Mouse (Mus musculus) megakaryocyte, embryonic 14.5 days (primary cell): ENCODE data around the gene Usp1. TPM values are rescaled to one million over a fixed set of nuclear protein-coding genes. Genes with fewer than 3 reads are reported as not detected.
A peak's percentile ranks its signal among the peaks of the same experiment; 100 is the strongest.
"Not testable (repeated sequence)": the region's sequence is repeated elsewhere in the genome, so short reads cannot be mapped to it uniquely, and the experiment has no call there.

ENCODE experiments used
- H3K27me3 ChIP-seq: replicated peaks from 2 replicates; pipeline ENCODE3; 2012; ENCODE audit warnings: inconsistent platforms
- H3K36me3 ChIP-seq: replicated peaks from 2 replicates; pipeline ENCODE3; 2012; ENCODE audit warnings: low read length, inconsistent platforms, mixed read lengths
- H3K4me1 ChIP-seq: 2 replicates; pipeline ENCODE4 v1.6.1; 2012; ENCODE audit warnings: inconsistent platforms
- H3K4me3 ChIP-seq: replicated peaks from 2 replicates; pipeline ENCODE3; 2012; ENCODE audit warnings: moderate library complexity, mild to moderate bottlenecking, inconsistent platforms
- H3K9me3 ChIP-seq: 2 replicates; pipeline ENCODE4 v1.6.1; 2012; ENCODE audit warnings: inconsistent platforms
- FLI1 ChIP-seq: IDR thresholded peaks from 2 replicates; pipeline ENCODE4 v1.6.1; 2012; ENCODE audit warnings: low read length, inconsistent platforms, mixed read lengths
- GATA1 ChIP-seq: IDR thresholded peaks from 3 replicates; pipeline ENCODE4 v1.6.1; 2012; ENCODE audit warnings: mixed read lengths, low read length, inconsistent platforms, borderline replicate concordance
- polyA plus RNA-seq: library from polyadenylated mRNA; stranded (reverse); fragments of >175 nt; gene quantifications from 2 replicates; pipeline ENCODE4 v1.2.3, GENCODE M21; 2012; ENCODE audit warnings: low replicate concordance; ENCODE audit not compliant: insufficient read depth

The Usp1 gene
- polyA plus RNA-seq, 1 experiment = 77.5 TPM

DNA sequence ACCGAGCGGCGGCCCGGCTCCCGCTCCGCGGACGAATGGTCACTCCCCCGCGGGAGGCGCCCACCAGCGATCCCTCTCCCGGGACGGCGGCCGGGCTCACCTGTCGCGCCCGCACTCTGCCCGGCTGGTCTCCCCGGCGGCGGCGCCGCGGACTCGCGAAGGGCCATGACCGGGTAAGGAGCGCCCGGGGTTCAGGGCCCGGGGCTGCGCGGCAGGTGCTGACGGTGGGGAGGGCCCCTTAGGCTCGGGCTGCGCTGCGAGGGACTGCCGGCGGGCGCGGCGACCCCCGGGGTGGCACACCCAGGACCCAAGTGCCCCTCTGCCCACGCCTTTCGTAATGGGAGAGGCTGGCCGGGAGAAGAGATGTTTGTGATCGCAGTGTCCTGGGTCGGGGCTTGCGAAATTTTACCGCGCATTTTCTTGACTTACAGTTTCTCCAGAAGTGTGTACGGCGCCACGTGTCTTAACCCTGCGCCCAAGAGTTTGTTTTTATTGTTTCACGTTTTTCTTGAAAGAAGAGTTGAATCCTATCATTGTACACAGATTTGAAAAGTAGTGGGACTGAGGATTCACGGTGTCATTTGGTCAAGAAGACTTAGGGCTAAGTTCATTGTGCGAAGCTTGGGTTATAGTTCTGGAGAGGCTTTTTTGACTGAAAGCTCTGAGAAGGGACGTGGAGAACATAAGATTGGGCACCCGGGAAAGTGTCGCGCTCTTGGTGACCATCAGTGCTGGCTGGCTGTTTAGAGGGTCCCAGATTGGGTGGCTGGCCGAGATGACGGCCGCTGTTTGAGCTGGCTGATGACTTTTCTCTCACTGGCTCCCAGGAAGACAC, 678 bp downstream of the Usp1 start:
- Histone ChIP-seq H3K4me3 (peak overlapping the region; percentile 95), H3K9me3 (peaks cover 6% of the 10 kb centered on the region), H3K36me3 (peaks cover 12% of the 10 kb centered on the region), H3K4me1 (peaks cover 29% of the 10 kb centered on the region), H3K27me3 (no peaks in the 10 kb centered on the region)
- TF ChIP-seq FLI1 (no peak), GATA1 (no peak)

DNA sequence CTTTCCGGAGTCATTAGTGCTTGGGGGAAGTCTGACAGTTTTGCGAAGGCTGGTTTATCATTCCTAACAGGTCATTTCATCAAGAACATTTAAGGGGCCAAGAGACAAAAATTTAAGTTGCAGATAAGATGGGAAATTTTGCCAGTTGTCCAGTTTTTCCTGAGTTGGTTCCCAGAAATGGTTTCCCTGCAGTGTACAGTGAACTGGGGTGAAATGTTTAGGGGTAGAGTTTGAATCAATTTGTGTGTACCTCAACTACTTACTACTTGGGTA, 1.2 kb downstream of the Usp1 start:
- Histone ChIP-seq H3K27me3 (no peaks in the 10 kb centered on the region), H3K9me3 (peaks cover under 1% of the 10 kb centered on the region), H3K4me3 (peak overlapping the region; percentile 95), H3K4me1 (peaks cover 29% of the 10 kb centered on the region), H3K36me3 (peaks cover 15% of the 10 kb centered on the region)
- TF ChIP-seq FLI1 = no peak

DNA sequence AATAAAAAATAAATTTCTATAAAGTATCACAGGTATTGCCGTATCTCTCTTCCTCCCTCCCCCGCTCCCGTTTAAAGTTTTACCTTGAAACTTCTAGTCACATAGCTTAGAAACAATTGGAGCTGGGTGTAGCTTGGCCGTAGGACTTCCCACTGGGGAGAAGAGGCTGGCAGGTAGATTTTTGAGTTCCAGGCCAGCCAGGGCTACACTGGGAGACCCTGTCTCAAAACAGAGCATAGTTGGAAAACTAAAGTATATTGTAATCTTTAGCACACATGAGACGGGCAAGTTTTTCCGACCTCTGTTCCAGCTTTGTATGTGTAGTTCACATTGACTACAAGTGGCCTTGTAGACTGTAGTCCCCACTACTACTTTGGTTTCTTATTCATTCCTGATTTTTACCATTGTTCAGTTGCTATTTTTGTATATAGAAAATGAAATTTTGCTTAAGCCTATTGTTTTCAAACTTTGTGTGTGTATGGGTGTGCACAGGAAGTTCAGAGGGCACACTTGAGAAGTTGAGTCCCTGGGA, 1.7 kb downstream of the Usp1 start:
- Histone ChIP-seq H3K4me3 (peak overlapping the region; percentile 95), H3K27me3 (no peaks in the 10 kb centered on the region), H3K36me3 (peaks cover 20% of the 10 kb centered on the region), H3K4me1 (peaks cover 29% of the 10 kb centered on the region), H3K9me3 (no peaks in the 10 kb centered on the region)
- TF ChIP-seq GATA1 = no peak
- TF ChIP-seq FLI1 = no peak

DNA sequence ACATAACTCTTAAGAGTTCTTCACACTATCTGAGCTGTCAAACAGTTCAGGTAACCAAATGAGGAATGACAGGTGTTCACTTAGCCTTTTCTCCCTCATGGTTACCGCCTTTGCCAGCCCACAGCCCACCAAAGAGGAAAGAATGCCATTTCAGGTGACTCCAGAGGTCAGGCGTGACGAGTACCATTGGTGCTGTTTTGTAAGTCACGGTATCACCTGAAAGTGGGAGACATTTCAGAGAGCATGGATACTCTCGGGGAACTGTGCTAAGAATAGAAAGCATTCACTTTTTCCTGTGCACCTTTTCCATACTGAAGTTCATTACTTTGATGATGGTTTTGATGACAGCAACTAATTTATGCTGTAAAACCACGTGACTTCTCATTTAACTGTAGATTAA, 12.4 kb downstream of the Usp1 start:
- H3K4me3 ChIP-seq = no peak overlapping the region
- H3K36me3 ChIP-seq = peaks cover 63% of the 10 kb centered on the region
- no peaks in the 10 kb centered on the region for H3K9me3 ChIP-seq
- no peak for TF ChIP-seq GATA1
- TF ChIP-seq FLI1 = no peak
- no peaks in the 10 kb centered on the region for H3K27me3 ChIP-seq
- H3K4me1 ChIP-seq = no peaks in the 10 kb centered on the region

DNA sequence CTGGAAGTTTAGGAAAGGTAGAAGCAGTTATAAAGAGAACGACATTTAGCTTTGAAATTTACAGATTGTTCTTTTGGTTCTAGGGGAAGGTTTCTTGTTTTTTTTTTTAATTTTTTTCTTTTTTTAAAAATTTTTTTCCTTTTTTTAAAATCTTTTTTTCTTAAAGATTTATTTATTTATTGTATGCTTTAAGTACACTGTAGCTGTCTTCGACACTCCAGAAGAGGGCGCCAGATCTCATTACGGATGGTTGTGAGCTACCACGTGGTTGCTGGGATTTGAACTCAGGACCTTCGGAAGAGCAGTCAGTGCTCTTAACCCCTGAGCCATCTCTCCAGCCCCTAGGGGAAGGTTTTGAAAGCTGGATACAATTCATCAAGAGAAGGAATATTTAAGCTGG, 14.6 kb downstream of the Usp1 start:
- H3K27me3 ChIP-seq, H3K9me3 ChIP-seq: not testable (repeated sequence)
- peaks cover 45% of the 10 kb centered on the region for H3K36me3 ChIP-seq

DNA sequence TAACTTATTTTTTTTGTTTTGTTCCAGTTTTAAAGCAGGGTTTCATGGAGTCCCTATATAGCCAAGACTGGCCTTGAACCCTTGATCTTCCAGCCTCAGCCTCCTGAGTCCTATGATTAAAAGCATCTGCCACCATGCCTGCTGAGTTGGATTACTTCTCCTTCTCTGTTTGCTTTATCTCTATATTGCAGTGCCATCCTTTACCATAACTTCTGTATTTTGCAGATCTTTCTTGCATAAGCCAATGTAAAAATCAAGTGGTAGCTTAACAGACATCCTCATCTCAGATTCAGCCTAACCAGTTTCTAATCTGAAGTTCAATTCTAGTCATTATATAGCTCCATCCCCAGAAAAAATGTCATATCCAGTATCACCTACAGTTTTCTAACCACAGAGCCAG, 27.0 kb downstream of the Usp1 start:
- no peak overlapping the region for H3K4me3 ChIP-seq
- H3K27me3 ChIP-seq = no peaks in the 10 kb centered on the region
- no peaks in the 10 kb centered on the region for H3K9me3 ChIP-seq
- peaks cover 2% of the 10 kb centered on the region for H3K36me3 ChIP-seq
- no peaks in the 10 kb centered on the region for H3K4me1 ChIP-seq
- TF ChIP-seq FLI1 = no peak
- no peak for TF ChIP-seq GATA1

More for the DNA sequence above, 14.6 kb downstream of the Usp1 start:
- not testable (repeated sequence) for H3K4me3 ChIP-seq, H3K4me1 ChIP-seq

DNA sequence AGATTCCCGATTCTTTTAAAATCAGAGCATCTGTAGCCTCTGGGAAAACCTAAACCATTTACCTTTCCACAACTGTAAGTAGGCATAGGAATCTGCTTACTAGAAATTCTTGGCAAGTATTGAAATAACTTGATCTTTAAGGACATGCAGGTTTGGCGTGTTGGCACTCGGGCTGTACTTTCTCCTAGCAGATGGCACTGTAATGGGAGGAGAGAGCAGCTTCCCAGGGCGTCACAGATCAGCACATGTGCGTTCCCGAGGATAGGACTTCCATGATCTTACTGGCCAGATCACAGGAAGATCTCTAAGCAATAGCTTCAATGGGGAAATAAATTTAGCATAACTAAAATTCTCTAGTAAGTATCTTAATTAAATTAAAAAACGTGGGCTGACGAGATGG, 32.4 kb downstream of the Usp1 start:
- Histone ChIP-seq H3K27me3 (no peaks in the 10 kb centered on the region), H3K4me1 (no peaks in the 10 kb centered on the region), H3K36me3 (peaks cover 14% of the 10 kb centered on the region), H3K9me3 (no peaks in the 10 kb centered on the region), H3K4me3 (no peak overlapping the region)
- TF ChIP-seq FLI1 (no peak), GATA1 (no peak)

DNA sequence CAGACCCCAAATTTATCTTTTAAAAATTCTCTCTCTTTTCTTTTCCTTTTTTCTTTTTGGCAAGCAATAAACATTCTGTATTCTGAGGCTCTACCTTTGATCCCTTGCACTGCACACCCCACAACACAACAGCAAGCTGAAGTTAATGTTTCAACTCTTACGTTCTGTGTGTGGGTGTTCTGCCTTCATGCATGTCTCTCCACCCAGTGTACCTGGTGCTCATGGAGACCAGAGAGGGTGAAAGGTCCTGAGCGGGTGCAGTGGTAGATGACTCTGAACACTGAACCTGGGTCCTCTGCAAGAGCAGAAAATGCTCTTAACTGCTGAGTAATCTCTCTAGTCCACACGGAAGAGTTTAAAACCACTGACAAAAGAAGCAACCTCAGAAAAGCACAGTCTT, 36.6 kb downstream of the Usp1 start:
- no peaks in the 10 kb centered on the region for H3K27me3 ChIP-seq
- TF ChIP-seq FLI1 = no peak
- no peaks in the 10 kb centered on the region for H3K9me3 ChIP-seq

DNA sequence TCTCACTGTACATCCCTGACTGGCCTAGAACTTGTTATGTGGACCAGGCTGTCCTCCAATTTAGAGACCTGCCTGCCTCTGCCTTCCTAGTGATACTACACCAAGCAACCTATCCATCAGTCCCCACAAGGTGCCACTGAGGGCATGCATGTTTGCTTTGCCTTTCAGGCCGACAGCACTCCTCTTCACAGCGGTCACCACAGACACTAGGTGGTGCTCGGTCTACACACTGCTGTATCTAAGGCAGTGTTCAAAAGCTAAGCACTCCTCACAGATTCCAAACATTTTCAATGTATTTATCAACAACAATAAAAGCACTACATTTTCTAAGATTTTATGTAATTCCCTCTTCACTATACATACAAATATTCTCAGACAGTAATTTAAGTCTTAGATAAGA, 46.3 kb downstream of the Usp1 start:
- Histone ChIP-seq H3K4me3 (no peak overlapping the region), H3K4me1 (no peaks in the 10 kb centered on the region), H3K27me3 (no peaks in the 10 kb centered on the region), H3K9me3 (no peaks in the 10 kb centered on the region), H3K36me3 (peaks cover 27% of the 10 kb centered on the region)
- TF ChIP-seq FLI1 (no peak), GATA1 (no peak)

More for the DNA sequence above, 36.6 kb downstream of the Usp1 start:
- Histone ChIP-seq H3K4me3 (no peak overlapping the region), H3K4me1 (no peaks in the 10 kb centered on the region), H3K36me3 (peaks cover 18% of the 10 kb centered on the region)

DNA sequence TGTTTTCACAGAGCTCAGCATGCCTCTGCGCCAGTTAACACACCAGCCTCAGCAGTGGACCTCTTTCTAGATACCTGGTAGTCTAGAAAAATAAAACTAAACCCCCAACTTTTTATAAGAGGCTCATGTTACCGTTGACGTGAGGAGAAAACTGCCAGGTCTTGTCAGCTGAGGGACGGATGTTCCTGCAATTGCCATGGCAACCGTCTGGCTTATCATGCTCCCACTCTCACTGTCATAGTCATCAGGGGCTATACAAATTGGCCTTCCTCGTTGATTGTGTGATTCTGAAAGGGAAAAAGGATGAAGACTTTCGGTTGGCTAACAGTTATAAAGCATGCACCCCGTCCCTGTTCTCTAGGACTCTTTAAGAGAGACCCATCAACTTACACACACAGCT, 52.1 kb downstream of the Usp1 start:
- Histone ChIP-seq H3K27me3 (no peaks in the 10 kb centered on the region), H3K4me1 (no peaks in the 10 kb centered on the region), H3K9me3 (no peaks in the 10 kb centered on the region), H3K4me3 (no peak overlapping the region), H3K36me3 (peaks cover 4% of the 10 kb centered on the region)
- no peak for TF ChIP-seq GATA1
- no peak for TF ChIP-seq FLI1

DNA sequence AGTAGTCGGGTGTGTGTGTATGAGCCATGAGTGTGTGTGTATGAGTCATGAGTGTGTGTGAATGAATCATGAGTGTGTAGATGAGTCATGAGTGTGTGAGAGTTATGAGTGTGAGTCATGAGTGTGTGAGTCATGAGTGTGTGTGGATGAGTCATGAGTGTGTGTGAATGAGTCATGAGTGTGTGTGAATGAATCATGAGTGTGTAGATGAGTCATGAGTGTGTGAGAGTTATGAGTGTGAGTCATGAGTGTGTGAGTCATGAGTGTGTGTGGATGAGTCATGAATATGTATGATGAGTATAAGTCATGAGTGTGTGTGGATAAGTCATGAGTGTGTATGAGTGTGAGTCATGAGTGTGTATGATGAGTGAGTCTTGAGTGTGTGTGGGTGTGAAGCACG, 54.7 kb downstream of the Usp1 start:
- H3K4me1 ChIP-seq, H3K9me3 ChIP-seq, H3K4me3 ChIP-seq, H3K36me3 ChIP-seq, H3K27me3 ChIP-seq: not testable (repeated sequence)
